Mouse (Mus musculus): ENCODE results near the gene Ipo11.

Ipo11 gene

GRCm38 (mm10) chr13:106904637-106905036, 32.1 kb downstream of the Ipo11 start:
- no peak for DNase-seq (ENCODE audit: low spot score)

- DNase-seq (ENCODE audit: low spot score), result no peak
These were observed 42.5 kb downstream of the Ipo11 start for GRCm38 (mm10) chr13:106894284-106894683.

GRCm38 (mm10) chr13:106893701-106894100, 43.1 kb downstream of the Ipo11 start:
- no peak for DNase-seq (ENCODE audit: low spot score)

- DNase-seq (ENCODE audit: low spot score), result no peak
These were observed 43.6 kb downstream of the Ipo11 start for GRCm38 (mm10) chr13:106893196-106893595.

- no peak for DNase-seq (ENCODE audit: low spot score)
These were observed 49.4 kb downstream of the Ipo11 start for GRCm38 (mm10) chr13:106887364-106887763.

GRCm38 (mm10) chr13:106884249-106884648, 52.5 kb downstream of the Ipo11 start:
- DNase-seq (ENCODE audit: low spot score), result no peak

- no peak for DNase-seq (ENCODE audit: low spot score)
These were observed 60.5 kb downstream of the Ipo11 start for GRCm38 (mm10) chr13:106876278-106876677.

GRCm38 (mm10) chr13:106865547-106865946, 71.2 kb downstream of the Ipo11 start:
- no peak for DNase-seq (ENCODE audit: low spot score)

- no peak for DNase-seq (ENCODE audit: low spot score)
These were observed 78.0 kb downstream of the Ipo11 start for GRCm38 (mm10) chr13:106858779-106859178.

- DNase-seq (ENCODE audit: low spot score), result no peak
These were observed 80.2 kb downstream of the Ipo11 start for GRCm38 (mm10) chr13:106856556-106856955.

GRCm38 (mm10) chr13:106847534-106847933, 89.2 kb downstream of the Ipo11 start:
- no peak for DNase-seq (ENCODE audit: low spot score)

- no peak for DNase-seq (ENCODE audit: low spot score)
These were observed 91.8 kb downstream of the Ipo11 start for GRCm38 (mm10) chr13:106844928-106845327.

GRCm38 (mm10) chr13:106842542-106842941, 94.2 kb downstream of the Ipo11 start:
- DNase-seq (ENCODE audit: low spot score), result no peak

GRCm38 (mm10) chr13:106838778-106839177, 98.0 kb downstream of the Ipo11 start:
- no peak for DNase-seq (ENCODE audit: low spot score)

- no peak for DNase-seq (ENCODE audit: low spot score)
These were observed 100.3 kb downstream of the Ipo11 start for GRCm38 (mm10) chr13:106836527-106836879.

GRCm38 (mm10) chr13:106835844-106836526, 100.8 kb downstream of the Ipo11 start:
- DNase-seq (ENCODE audit: low spot score), result no peak

- DNase-seq (ENCODE audit: low spot score), result no peak
These were observed 106.7 kb downstream of the Ipo11 start for GRCm38 (mm10) chr13:106830029-106830428.

- DNase-seq (ENCODE audit: low spot score), result no peak
These were observed 107.3 kb downstream of the Ipo11 start for GRCm38 (mm10) chr13:106829327-106829997.

GRCm38 (mm10) chr13:106825618-106826017, 111.1 kb downstream of the Ipo11 start:
- no peak for DNase-seq (ENCODE audit: low spot score)

GRCm38 (mm10) chr13:106823875-106824191, 112.9 kb downstream of the Ipo11 start:
- no peak for DNase-seq (ENCODE audit: low spot score)

GRCm38 (mm10) chr13:106823121-106823874, 113.5 kb downstream of the Ipo11 start:
- no peak for DNase-seq (ENCODE audit: low spot score)

- DNase-seq (ENCODE audit: low spot score), result no peak
These were observed 116.6 kb downstream of the Ipo11 start for GRCm38 (mm10) chr13:106820149-106820548.

- no peak for DNase-seq (ENCODE audit: low spot score)
These were observed 117.0 kb downstream of the Ipo11 start for GRCm38 (mm10) chr13:106819749-106820148.
